Mouse (Mus musculus) stomach, postnatal 0 days (tissue): ENCODE measurements around the gene Ptchd1. TPM values are rescaled to one million over a fixed set of nuclear protein-coding genes. Genes with fewer than 3 reads are reported as not detected.

Source experiments
- ATAC-seq: fragments of 200-750 bp; cut with Nextera tagmentation; 2 replicates; pipeline ENCODE4 v1.8.0; 2017; ENCODE audit not compliant: low FRiP score, low TSS enrichment
- DNase-seq: peaks from one replicate; pipeline ENCODE4 v3.0.0-alpha.2; 2016; ENCODE audit warnings: low spot score
- H3K27ac ChIP-seq: fragments of 300-500 bp; sonication (generic); replicated peaks from 2 replicates; pipeline ENCODE4 v1.5.1; 2014; ENCODE audit warnings: mild to moderate bottlenecking, control low read depth
- H3K27me3 ChIP-seq: fragments of 300-500 bp; sonication (generic); 2 replicates; pipeline ENCODE4 v1.6.1; 2014; ENCODE audit warnings: low read length; ENCODE audit not compliant: control insufficient read depth, insufficient read depth
- H3K36me3 ChIP-seq: fragments of 300-500 bp; sonication (generic); 2 replicates; pipeline ENCODE4 v1.6.1; 2014; ENCODE audit warnings: low read length, mixed read lengths; ENCODE audit not compliant: control insufficient read depth, insufficient read depth
- H3K4me1 ChIP-seq: fragments of 300-500 bp; sonication (generic); replicated peaks from 2 replicates; pipeline ENCODE4 v1.6.1; 2014; ENCODE audit warnings: antibody characterized with exemption; ENCODE audit not compliant: control insufficient read depth, insufficient read depth
- H3K4me2 ChIP-seq: fragments of 300-500 bp; sonication (generic); replicated peaks from 2 replicates; pipeline ENCODE4 v1.6.1; 2014; ENCODE audit warnings: low read depth, mild to moderate bottlenecking, control low read depth, moderate library complexity
- H3K4me3 ChIP-seq: fragments of 300-500 bp; sonication (generic); 2 replicates; pipeline ENCODE4 v1.5.1; 2014; ENCODE audit warnings: low read depth, low read length, control low read depth
- H3K9ac ChIP-seq: fragments of 300-500 bp; sonication (generic); 2 replicates; pipeline ENCODE4 v1.6.1; 2014; ENCODE audit warnings: mild to moderate bottlenecking, low read length, control low read depth, mixed read lengths
- H3K9me3 ChIP-seq: fragments of 300-500 bp; sonication (generic); 2 replicates; pipeline ENCODE4 v1.6.1; 2016; ENCODE audit warnings: low read length; ENCODE audit not compliant: control insufficient read depth
- CTCF ChIP-seq: IDR thresholded peaks from 2 replicates; pipeline ENCODE4 v1.5.1; 2016; ENCODE audit warnings: antibody characterized with exemption, low read depth, mild to moderate bottlenecking, moderate library complexity
- EP300 ChIP-seq: optimal IDR thresholded peaks from 2 replicates; pipeline ENCODE3; 2016; ENCODE audit warnings: antibody characterized with exemption
- WGBS: fragments of 180-500 bp; shearing (Covaris S2); extraction: QIAGEN DNeasy Blood & Tissue Kit; methylation state at CpG from one replicate; pipeline ENCODE4 v1.1.7; 2014; 5-methylcytosine and 5-hydroxymethylcytosine counted together
- polyA plus RNA-seq: library from polyadenylated mRNA; unstranded; fragments of >200 nt; fragmentation: Nextera tagmentation; extraction: Ambion mirVana; gene quantifications from 2 replicates; pipeline ENCODE4 v1.2.1, GENCODE M21; 2015

The Ptchd1 gene
- polyA plus RNA-seq, 1 experiment from 2014 or later = 1.8 TPM

DNA sequence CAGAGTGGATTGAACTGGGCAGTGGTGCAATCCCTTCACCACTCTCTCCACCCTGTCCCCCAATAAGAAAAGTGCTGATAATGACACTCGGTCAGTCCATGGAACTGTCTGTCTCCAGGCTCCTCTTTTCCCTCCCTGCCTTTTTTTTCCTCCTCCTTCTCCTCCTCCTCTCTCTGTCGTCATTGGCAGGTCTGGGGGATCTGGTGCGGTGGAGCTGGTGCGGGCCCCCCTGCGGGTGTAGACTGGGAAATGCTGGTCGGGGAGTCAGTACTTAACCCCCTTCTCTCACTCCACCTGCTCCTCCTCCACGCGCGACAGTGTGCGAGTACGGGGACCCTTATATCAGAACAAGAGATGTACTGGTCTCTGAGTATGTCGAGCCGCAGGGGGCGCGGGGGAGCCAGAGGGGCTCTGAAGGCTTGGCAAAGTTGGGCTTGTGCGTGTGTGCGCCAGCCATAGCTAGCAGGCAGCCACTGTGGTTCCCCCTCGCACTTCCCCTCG lies 777 bp upstream of the Ptchd1 start, which contains the start of gene Gm15155:
Gene Gm15155 (plus strand): TSS at position 401 of the 501 bp plus-strand sequence.
- Histone ChIP-seq H3K4me2 (peak within 1 kb of the TSS; percentile 60), H3K36me3 (no peaks in the 10 kb centered on the region), H3K4me3 (peak within 1 kb of the TSS; percentile 43), H3K27ac (0 out of 2 replicates have a peak within 1 kb of the TSS, but pooled peaks have one; percentile 4), H3K27me3 (no peaks in the 10 kb centered on the region), H3K9me3 (no peaks in the 10 kb centered on the region), H3K4me1 (no peaks in the 10 kb centered on the region), H3K9ac (no peak within 1 kb of the TSS)
- DNase-seq (no peak), ATAC-seq (peak; percentile 49; the same call in 1 of the 2 replicates)
- TF ChIP-seq EP300 (no peak), CTCF (no peak)
- WGBS = 16% methylated on average over 19 of the region's 19 CpGs

DNA sequence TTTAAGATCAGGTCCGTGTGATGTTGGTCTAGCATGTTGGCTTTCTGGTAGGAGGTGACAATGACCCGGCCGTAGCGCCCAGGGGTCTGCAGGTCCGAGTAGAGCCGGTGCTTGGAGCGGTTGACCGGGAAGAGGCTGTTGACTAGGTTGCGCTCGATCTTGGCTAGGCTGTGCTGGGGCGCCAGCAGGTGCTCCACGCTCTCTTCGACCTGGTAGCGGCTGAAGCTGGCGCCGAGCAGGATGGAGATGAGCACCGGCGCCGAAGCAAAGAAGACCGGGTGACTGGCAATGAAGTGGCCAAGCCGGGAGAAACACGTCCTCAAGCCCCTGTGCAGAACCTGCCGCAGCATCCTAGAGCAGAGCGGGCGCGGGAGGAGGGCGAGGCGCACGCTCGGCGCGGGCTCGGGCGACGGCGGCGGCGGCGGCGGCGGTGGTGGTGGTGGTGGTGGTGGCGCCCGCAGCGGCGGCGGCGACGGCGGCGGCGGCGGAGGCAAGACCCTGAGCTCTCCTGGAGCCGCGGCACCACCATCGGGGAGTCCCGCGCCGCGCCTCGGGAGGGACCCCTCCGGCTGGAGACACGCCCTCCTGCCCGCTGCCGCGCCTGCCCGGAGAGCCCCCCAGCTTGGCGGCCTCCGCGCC lies 534 bp downstream of the Ptchd1 start:
- TF ChIP-seq EP300 (no peak), CTCF (no peak)
- ATAC-seq = no peak; the same call in 1 of the 2 replicates
- Histone ChIP-seq H3K36me3 (no peaks in the 10 kb centered on the region), H3K27ac (0 out of 2 replicates have a peak overlapping the region, but pooled peaks have one; percentile 4), H3K4me2 (peak overlapping the region; percentile 60), H3K9ac (peak overlapping the region; percentile 35; the same call in 1 of the 2 replicates), H3K9me3 (no peaks in the 10 kb centered on the region), H3K4me1 (no peaks in the 10 kb centered on the region), H3K27me3 (no peaks in the 10 kb centered on the region), H3K4me3 (peak overlapping the region; percentile 43)
- 9% methylated on average over 30 of the region's 69 CpGs for WGBS
- peak; percentile 13 for DNase-seq

DNA sequence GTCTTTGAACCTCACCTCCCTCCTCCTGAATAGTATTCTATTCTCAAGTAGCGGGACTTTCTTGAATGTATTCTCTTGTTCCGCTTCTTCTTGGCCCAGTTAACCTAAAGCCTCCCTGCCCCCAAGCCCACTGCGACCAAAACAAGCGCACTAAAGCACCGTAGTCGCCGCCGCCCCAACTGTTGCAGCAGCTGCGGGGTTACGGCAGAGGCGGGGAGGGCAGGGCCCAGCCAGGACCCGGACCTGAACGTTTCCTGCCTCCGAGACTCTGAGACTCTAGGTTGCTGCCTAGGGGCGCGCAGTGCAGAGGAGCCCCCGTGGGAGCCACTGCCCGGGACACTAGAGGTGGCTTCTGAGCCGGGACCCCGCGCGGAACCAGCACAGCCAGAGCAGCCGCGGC lies 1.1 kb downstream of the Ptchd1 start:
- TF ChIP-seq EP300 = no peak
- TF ChIP-seq CTCF = no peak
- peak overlapping the region; percentile 43 for H3K4me3 ChIP-seq
- H3K4me2 ChIP-seq = peak overlapping the region; percentile 60
- ATAC-seq = no peak
- peak overlapping the region; percentile 35; the same call in 1 of the 2 replicates for H3K9ac ChIP-seq
- no peak overlapping the region for H3K27ac ChIP-seq
- WGBS = 10% methylated on average over 24 of the region's 24 CpGs
- no peaks in the 10 kb centered on the region for H3K36me3 ChIP-seq
- no peaks in the 10 kb centered on the region for H3K4me1 ChIP-seq
- no peaks in the 10 kb centered on the region for H3K27me3 ChIP-seq
- no peak for DNase-seq
- no peaks in the 10 kb centered on the region for H3K9me3 ChIP-seq

DNA sequence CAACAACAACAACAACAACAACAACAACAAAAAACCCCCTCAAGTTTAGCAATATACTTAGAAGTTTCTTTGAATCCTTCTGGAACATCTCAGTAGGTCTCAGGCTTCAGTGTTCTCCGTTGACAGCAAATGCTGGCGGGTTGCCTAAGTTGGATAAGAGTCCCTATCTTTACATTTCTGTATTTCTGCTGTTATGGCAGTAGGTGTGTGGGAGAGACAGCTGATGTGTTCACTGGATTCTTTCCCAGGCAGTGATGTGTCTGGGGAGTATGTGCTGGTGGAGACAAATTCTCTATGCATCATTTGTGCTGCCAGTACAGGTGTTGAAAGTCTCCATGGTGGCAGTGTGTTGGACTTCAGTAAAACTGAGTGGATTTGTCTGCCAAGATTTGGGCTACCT lies 22.4 kb downstream of the Ptchd1 start:
- Histone ChIP-seq H3K4me1 (no peaks in the 10 kb centered on the region), H3K36me3 (no peaks in the 10 kb centered on the region), H3K27me3 (no peaks in the 10 kb centered on the region), H3K4me3 (no peak overlapping the region), H3K4me2 (no peak overlapping the region), H3K9ac (no peak overlapping the region), H3K27ac (no peak overlapping the region), H3K9me3 (no peaks in the 10 kb centered on the region)
- DNase-seq (no peak), ATAC-seq (no peak)
- TF ChIP-seq CTCF (no peak), EP300 (no peak)
- WGBS = 78% methylated on average over 2 of the region's 2 CpGs

DNA sequence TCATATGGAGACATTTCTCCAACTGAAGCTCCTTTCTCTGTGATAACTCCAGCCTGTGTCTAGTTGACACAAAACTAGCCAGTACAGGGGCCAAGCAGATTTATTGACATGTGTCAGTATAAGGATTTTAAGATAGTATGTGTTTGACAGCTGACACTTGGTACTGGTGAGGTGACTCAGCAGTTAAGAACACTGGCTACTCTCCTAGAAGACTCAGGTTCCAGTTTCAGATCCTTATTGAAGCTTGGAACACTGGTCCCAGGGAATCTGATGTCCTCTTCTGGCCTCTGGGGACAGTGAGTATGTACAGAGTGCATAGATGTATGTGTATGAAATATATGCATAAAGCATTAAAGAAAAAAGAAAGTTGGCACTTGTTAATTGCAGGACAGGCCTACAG lies 27.2 kb downstream of the Ptchd1 start:
- DNase-seq (no peak), ATAC-seq (no peak)
- no peaks in the 10 kb centered on the region for H3K36me3 ChIP-seq
- no peak overlapping the region for H3K4me3 ChIP-seq
- H3K4me2 ChIP-seq = no peak overlapping the region
- no peak overlapping the region for H3K27ac ChIP-seq
- no peak for TF ChIP-seq EP300
- H3K27me3 ChIP-seq = no peaks in the 10 kb centered on the region
- no peak overlapping the region for H3K9ac ChIP-seq
- no peaks in the 10 kb centered on the region for H3K9me3 ChIP-seq
- no peaks in the 10 kb centered on the region for H3K4me1 ChIP-seq

DNA sequence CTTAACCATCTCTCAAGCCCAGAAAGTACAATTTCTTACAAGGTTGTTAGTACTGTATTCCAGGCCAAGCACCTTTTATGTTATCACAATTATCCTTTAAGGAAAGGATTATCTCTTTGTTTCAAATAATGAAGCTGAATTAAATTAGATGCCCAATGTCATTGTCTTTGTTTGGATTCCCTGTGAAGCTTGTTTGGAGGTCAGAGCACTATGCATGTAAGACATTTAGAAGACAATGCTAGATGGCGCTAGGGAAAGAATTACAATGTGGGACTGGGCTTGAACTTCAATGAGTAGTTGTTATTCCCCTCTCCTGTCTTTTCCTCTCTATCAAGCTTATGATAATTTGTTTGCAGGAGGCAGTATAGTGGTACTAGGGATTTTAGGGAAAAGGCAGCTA lies 28.9 kb downstream of the Ptchd1 start:
- Histone ChIP-seq H3K9ac (no peak overlapping the region), H3K36me3 (no peaks in the 10 kb centered on the region), H3K4me2 (no peak overlapping the region), H3K27ac (no peak overlapping the region), H3K4me1 (no peaks in the 10 kb centered on the region), H3K9me3 (no peaks in the 10 kb centered on the region), H3K27me3 (no peaks in the 10 kb centered on the region), H3K4me3 (no peak overlapping the region)
- 48% methylated on average over 1 of the region's 1 CpGs for WGBS
- DNase-seq (no peak), ATAC-seq (no peak)
- no peak for TF ChIP-seq EP300
- TF ChIP-seq CTCF = no peak
